Mouse (Mus musculus) liver, embryonic 12.5 days (tissue): ENCODE measurements around the gene Pef1. TPM values are rescaled to one million over a fixed set of nuclear protein-coding genes. Genes with fewer than 3 reads are reported as not detected.

ENCODE experiments used
- ATAC-seq: fragments of 200-750 bp; cut with Nextera tagmentation; 2 replicates; pipeline ENCODE4 v1.8.0; 2017; ENCODE audit warnings: moderate number of reproducible peaks, mild to moderate bottlenecking, moderate library complexity
- H3K27ac ChIP-seq: fragments of 300-500 bp; sonication (generic); 2 replicates; pipeline ENCODE4 v1.5.1; 2016; ENCODE audit warnings: mild to moderate bottlenecking
- H3K27me3 ChIP-seq: fragments of 300-500 bp; sonication (generic); replicated peaks from 2 replicates; pipeline ENCODE4 v1.6.1; 2016; ENCODE audit warnings: mild to moderate bottlenecking, moderate library complexity
- H3K36me3 ChIP-seq: fragments of 300-500 bp; sonication (generic); 2 replicates; pipeline ENCODE4 v1.6.1; 2016; ENCODE audit warnings: mild to moderate bottlenecking, moderate library complexity
- H3K4me1 ChIP-seq: fragments of 300-500 bp; sonication (generic); 2 replicates; pipeline ENCODE4 v1.6.1; 2016
- H3K4me2 ChIP-seq: fragments of 300-500 bp; sonication (generic); 2 replicates; pipeline ENCODE4 v1.6.1; 2016; ENCODE audit warnings: mild to moderate bottlenecking, moderate library complexity
- H3K4me3 ChIP-seq: fragments of 300-500 bp; sonication (generic); 2 replicates; pipeline ENCODE4 v1.5.1; 2016; ENCODE audit warnings: mild to moderate bottlenecking, moderate library complexity
- H3K9ac ChIP-seq: fragments of 300-500 bp; sonication (generic); 2 replicates; pipeline ENCODE4 v1.6.1; 2016; ENCODE audit warnings: mild to moderate bottlenecking, moderate library complexity
- H3K9me3 ChIP-seq: fragments of 300-500 bp; sonication (generic); replicated peaks from 2 replicates; pipeline ENCODE4 v1.6.1; 2016; ENCODE audit warnings: mild to moderate bottlenecking, moderate library complexity
- WGBS: fragments of 180-500 bp; shearing (Covaris S2); methylation state at CpG from one replicate; pipeline ENCODE4 v1.1.7; 2016; ENCODE audit not compliant: insufficient replicate concordance; 5-methylcytosine and 5-hydroxymethylcytosine counted together
- polyA plus RNA-seq: library from polyadenylated mRNA; unstranded; fragments of >200 nt; fragmentation: Nextera tagmentation; extraction: Ambion mirVana; gene quantifications from 2 replicates; pipeline ENCODE4 v1.2.1, GENCODE M21; 2016

Pef1 gene
- 41.9 and 42.5 TPM in 2 replicates for polyA plus RNA-seq

- Histone ChIP-seq H3K4me3 (no peak within 1 kb of the TSS), H3K27me3 (peaks cover 45% of the 10 kb centered on the region), H3K9ac (no peak within 1 kb of the TSS), H3K4me1 (peaks cover 9% of the 10 kb centered on the region), H3K36me3 (no peaks in the 10 kb centered on the region), H3K9me3 (peaks cover 4% of the 10 kb centered on the region; the same call in 1 of the 2 replicates), H3K27ac (no peak within 1 kb of the TSS), H3K4me2 (no peak within 1 kb of the TSS)
- no peak for ATAC-seq
- 16% methylated on average over 6 of the region's 6 CpGs for WGBS
Measured at GRCm38 (mm10) chr4:130102111-130102651, at the start of gene Pef1. Gene Pef1, plus strand, starts transcription at chr4:130102558.

GRCm38 (mm10) chr4:130053111-130053510 is 49.2 kb upstream of the Pef1 start:
- Histone ChIP-seq H3K4me1 (0 out of 2 replicates have a peak, but pooled peaks cover 5% of the 10 kb centered on the region), H3K36me3 (no peaks in the 10 kb centered on the region), H3K4me2 (no peak overlapping the region), H3K27me3 (peaks cover 19% of the 10 kb centered on the region), H3K27ac (no peak overlapping the region), H3K9me3 (no peaks in the 10 kb centered on the region), H3K9ac (no peak overlapping the region), H3K4me3 (no peak overlapping the region)
- 75% methylated on average over 9 of the region's 9 CpGs for WGBS
- ATAC-seq: no peak

- H3K27me3 ChIP-seq: peaks cover 4% of the 10 kb centered on the region; the same call in 1 of the 2 replicates
- no peak overlapping the region for H3K4me2 ChIP-seq
- no peaks in the 10 kb centered on the region for H3K9me3 ChIP-seq
- WGBS: 36% methylated on average over 1 of the region's 1 CpGs
- H3K9ac ChIP-seq: no peak overlapping the region
- no peak for ATAC-seq
- no peaks in the 10 kb centered on the region for H3K4me1 ChIP-seq
- H3K36me3 ChIP-seq: no peaks in the 10 kb centered on the region
- no peak overlapping the region for H3K27ac ChIP-seq
- H3K4me3 ChIP-seq: no peak overlapping the region
Measured at GRCm38 (mm10) chr4:130054727-130055126, 47.6 kb upstream of the Pef1 start.

GRCm38 (mm10) chr4:130055160-130056010 is 47.0 kb upstream of the Pef1 start:
- ATAC-seq: no peak

GRCm38 (mm10) chr4:130056011-130056322 is 46.4 kb upstream of the Pef1 start:
- no peaks in the 10 kb centered on the region for H3K4me1 ChIP-seq
- H3K36me3 ChIP-seq: no peaks in the 10 kb centered on the region
- no peak overlapping the region for H3K27ac ChIP-seq
- no peak overlapping the region for H3K4me3 ChIP-seq
- H3K9ac ChIP-seq: no peak overlapping the region
- ATAC-seq: no peak
- 52% methylated on average over 3 of the region's 3 CpGs for WGBS
- H3K4me2 ChIP-seq: no peak overlapping the region
- no peaks in the 10 kb centered on the region for H3K9me3 ChIP-seq
- peaks cover 4% of the 10 kb centered on the region; the same call in 1 of the 2 replicates for H3K27me3 ChIP-seq

More at GRCm38 (mm10) chr4:130055160-130056010, 47.0 kb upstream of the Pef1 start:
- Histone ChIP-seq H3K4me3 (no peak overlapping the region), H3K27ac (no peak overlapping the region), H3K4me1 (no peaks in the 10 kb centered on the region), H3K4me2 (no peak overlapping the region), H3K9ac (no peak overlapping the region), H3K36me3 (no peaks in the 10 kb centered on the region), H3K9me3 (no peaks in the 10 kb centered on the region), H3K27me3 (peaks cover 4% of the 10 kb centered on the region; the same call in 1 of the 2 replicates)
- 76% methylated on average over 14 of the region's 14 CpGs for WGBS

- H3K4me3 ChIP-seq: no peak overlapping the region
- no peaks in the 10 kb centered on the region for H3K36me3 ChIP-seq
- WGBS: 42% methylated on average over 3 of the region's 3 CpGs
- H3K4me1 ChIP-seq: no peaks in the 10 kb centered on the region
- no peaks in the 10 kb centered on the region for H3K9me3 ChIP-seq
- no peak for ATAC-seq
- H3K9ac ChIP-seq: no peak overlapping the region
- H3K27me3 ChIP-seq: peaks cover 4% of the 10 kb centered on the region; the same call in 1 of the 2 replicates
- H3K27ac ChIP-seq: no peak overlapping the region
- no peak overlapping the region for H3K4me2 ChIP-seq
Measured at GRCm38 (mm10) chr4:130056471-130056870, 45.9 kb upstream of the Pef1 start.

- H3K27ac ChIP-seq: no peak overlapping the region
- peaks cover 11% of the 10 kb centered on the region; the same call in 1 of the 2 replicates for H3K27me3 ChIP-seq
Measured at GRCm38 (mm10) chr4:130060937-130061336, 41.4 kb upstream of the Pef1 start.

GRCm38 (mm10) chr4:130063191-130063590 is 39.2 kb upstream of the Pef1 start:
- Histone ChIP-seq H3K4me1 (no peaks in the 10 kb centered on the region), H3K27ac (no peak overlapping the region), H3K4me2 (no peak overlapping the region), H3K4me3 (no peak overlapping the region), H3K27me3 (peaks cover 11% of the 10 kb centered on the region; the same call in 1 of the 2 replicates), H3K36me3 (no peaks in the 10 kb centered on the region), H3K9me3 (no peaks in the 10 kb centered on the region), H3K9ac (no peak overlapping the region)
- WGBS: 49% methylated on average over 7 of the region's 7 CpGs
- ATAC-seq: no peak

More at GRCm38 (mm10) chr4:130060937-130061336, 41.4 kb upstream of the Pef1 start:
- H3K4me2 ChIP-seq: no peak overlapping the region
- no peak for ATAC-seq
- no peak overlapping the region for H3K4me3 ChIP-seq
- H3K9me3 ChIP-seq: no peaks in the 10 kb centered on the region
- H3K36me3 ChIP-seq: no peaks in the 10 kb centered on the region
- H3K9ac ChIP-seq: no peak overlapping the region
- no peaks in the 10 kb centered on the region for H3K4me1 ChIP-seq

GRCm38 (mm10) chr4:130066816-130067215 is 35.5 kb upstream of the Pef1 start:
- Histone ChIP-seq H3K4me1 (no peaks in the 10 kb centered on the region), H3K27me3 (peaks cover 8% of the 10 kb centered on the region; the same call in 1 of the 2 replicates), H3K9me3 (no peaks in the 10 kb centered on the region), H3K9ac (no peak overlapping the region), H3K4me3 (no peak overlapping the region), H3K27ac (no peak overlapping the region), H3K36me3 (no peaks in the 10 kb centered on the region), H3K4me2 (no peak overlapping the region)
- ATAC-seq: no peak
- 14% methylated on average over 8 of the region's 8 CpGs for WGBS

GRCm38 (mm10) chr4:130070523-130070922 is 31.8 kb upstream of the Pef1 start:
- no peak overlapping the region for H3K9ac ChIP-seq
- no peaks in the 10 kb centered on the region for H3K9me3 ChIP-seq
- no peak overlapping the region for H3K4me2 ChIP-seq
- no peak overlapping the region for H3K27ac ChIP-seq
- no peak overlapping the region for H3K4me3 ChIP-seq
- no peak for ATAC-seq
- no peaks in the 10 kb centered on the region for H3K4me1 ChIP-seq
- 47% methylated on average over 3 of the region's 3 CpGs for WGBS
- H3K36me3 ChIP-seq: no peaks in the 10 kb centered on the region
- H3K27me3 ChIP-seq: peaks cover 16% of the 10 kb centered on the region; the same call in 1 of the 2 replicates

GRCm38 (mm10) chr4:130071758-130072157 is 30.6 kb upstream of the Pef1 start:
- Histone ChIP-seq H3K9ac (no peak overlapping the region), H3K36me3 (no peaks in the 10 kb centered on the region), H3K9me3 (no peaks in the 10 kb centered on the region), H3K4me2 (no peak overlapping the region), H3K27me3 (peaks cover 24% of the 10 kb centered on the region), H3K4me1 (no peaks in the 10 kb centered on the region), H3K27ac (no peak overlapping the region), H3K4me3 (no peak overlapping the region)
- ATAC-seq: no peak
- WGBS: 41% methylated on average over 2 of the region's 2 CpGs

- Histone ChIP-seq H3K4me1 (no peaks in the 10 kb centered on the region), H3K36me3 (no peaks in the 10 kb centered on the region), H3K4me2 (no peak overlapping the region), H3K9me3 (no peaks in the 10 kb centered on the region), H3K27ac (no peak overlapping the region), H3K27me3 (peaks cover 40% of the 10 kb centered on the region), H3K4me3 (no peak overlapping the region), H3K9ac (no peak overlapping the region)
- ATAC-seq: no peak
- WGBS: 69% methylated on average over 4 of the region's 4 CpGs
Measured at GRCm38 (mm10) chr4:130073367-130073766, 29.0 kb upstream of the Pef1 start.
